Mouse (Mus musculus) layer of hippocampus, postnatal 14 days (tissue): ENCODE measurements around the gene Med1. TPM values are rescaled to one million over a fixed set of nuclear protein-coding genes. Genes with fewer than 3 reads are reported as not detected.
A peak's percentile ranks its signal among the peaks of the same experiment; 100 is the strongest.
"Not testable (repeated sequence)": the region's sequence is repeated elsewhere in the genome, so short reads cannot be mapped to it uniquely, and the experiment has no call there.

Experiments
- DNase-seq, 2 experiments: peaks; one replicate each; pipeline ENCODE4 v3.0.0; 2021 to 2022; ENCODE audit warnings: low spot score in 2 of 2, mixed read lengths in 1 of 2
- long read RNA-seq, 2 experiments: library from polyadenylated mRNA; stranded (forward); transcript quantifications; one replicate each; pipeline ENCODE4 v2.0.0; 2021
- total RNA-seq, 2 experiments: library from RNA; stranded (reverse); gene quantifications; 2 replicates each; pipeline ENCODE4 v1.2.3; 2021

Gene Med1
- total RNA-seq = 10 to 100 TPM; 44.8 to 51.3 TPM
- long read RNA-seq, experiment 1, partial matches to known transcripts = 0 of 5 reads
- long read RNA-seq, experiment 1, other reads (novel, unspliced or antisense) = 3 of 5 reads
- long read RNA-seq, experiment 2, partial matches to known transcripts = 2 of 15 reads
- long read RNA-seq, experiment 2, other reads (novel, unspliced or antisense) = 10 of 15 reads

DNA sequence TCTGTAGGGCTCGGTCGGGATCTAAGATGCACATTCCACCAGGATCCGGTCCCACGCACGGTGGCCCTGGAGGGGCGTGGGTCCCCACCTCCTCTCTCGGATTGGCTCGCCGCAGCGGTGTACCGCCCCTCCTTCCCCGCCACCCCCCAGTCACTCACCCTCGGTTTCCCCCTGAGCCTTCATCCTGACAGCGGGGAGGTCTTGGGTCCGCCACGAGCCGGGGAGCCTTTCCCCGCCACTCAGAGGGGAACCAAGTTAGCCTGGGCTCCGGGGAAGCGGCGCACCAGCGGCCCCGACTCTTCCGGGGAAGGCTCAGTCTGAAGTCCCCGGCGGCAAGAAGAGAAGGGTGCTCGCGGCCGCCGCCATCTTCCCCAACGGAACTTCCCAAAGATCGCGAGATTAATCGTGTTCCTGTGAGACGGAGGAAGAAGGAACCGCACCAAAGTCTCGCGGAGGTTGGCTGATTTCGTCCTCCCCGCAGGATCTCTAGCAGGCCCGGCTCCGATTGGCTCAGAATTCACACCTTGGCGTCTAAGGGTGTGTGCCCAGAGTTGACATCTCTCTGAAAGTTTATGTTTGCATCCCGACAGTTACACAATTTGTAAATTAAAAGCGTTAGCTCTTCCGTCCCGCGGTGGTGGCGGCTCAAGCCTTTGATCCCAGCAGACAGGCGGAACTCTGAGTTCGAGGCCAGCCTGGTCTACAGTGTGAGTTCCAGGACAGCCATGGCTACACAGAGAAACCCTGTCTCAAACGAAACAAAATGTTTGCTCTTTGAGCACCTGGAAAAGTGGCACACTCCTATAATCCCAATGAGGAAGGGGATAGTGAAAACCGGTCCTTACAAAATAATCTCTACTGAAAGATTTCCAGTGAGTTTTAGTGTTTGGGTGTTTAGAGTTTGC lies at the start of gene Med1:
Gene Med1, minus strand, starts transcription at position 393 of the 905 bp plus-strand sequence.
- DNase-seq = peak; percentile 93

DNA sequence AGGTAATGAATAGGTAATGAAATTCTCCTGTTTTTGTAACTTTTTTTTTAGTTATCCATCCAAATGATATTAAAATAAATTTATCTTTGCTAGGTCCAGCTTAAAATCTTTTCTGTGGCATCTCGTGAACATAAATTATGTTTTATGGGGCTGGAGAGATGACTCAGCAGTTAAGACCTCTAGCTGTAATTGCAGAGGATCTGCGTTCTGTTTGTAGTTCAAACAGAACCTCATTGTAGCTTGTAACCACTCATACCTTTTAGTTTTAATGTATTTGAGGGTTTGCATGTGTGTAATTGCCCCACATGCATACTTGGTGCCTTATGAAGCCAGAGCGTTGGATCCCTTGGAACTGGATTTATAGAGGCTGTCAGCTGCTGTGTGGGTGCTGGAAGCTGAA lies 45.9 kb upstream of the Med1 start:
- no peak for DNase-seq

DNA sequence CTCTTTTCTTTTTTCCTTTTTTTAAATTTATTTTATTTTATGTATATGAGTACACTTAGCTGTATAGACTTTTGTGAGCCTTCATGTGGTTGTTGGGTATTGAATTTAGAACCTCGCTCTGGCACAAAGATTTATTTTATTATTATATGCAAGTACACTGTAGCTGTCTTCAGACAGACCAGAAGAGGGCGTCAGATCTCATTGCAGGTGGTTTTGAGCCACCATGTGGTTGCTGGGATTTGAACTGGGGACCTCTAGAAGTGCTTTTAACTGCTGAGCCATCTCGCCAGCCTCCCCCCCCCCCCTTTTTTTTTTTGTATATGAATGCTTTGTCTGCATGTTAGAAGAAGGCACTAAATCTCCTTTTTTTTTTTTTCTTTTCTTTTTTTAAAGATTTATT lies 45.3 kb upstream of the Med1 start:
- DNase-seq = no peak

DNA sequence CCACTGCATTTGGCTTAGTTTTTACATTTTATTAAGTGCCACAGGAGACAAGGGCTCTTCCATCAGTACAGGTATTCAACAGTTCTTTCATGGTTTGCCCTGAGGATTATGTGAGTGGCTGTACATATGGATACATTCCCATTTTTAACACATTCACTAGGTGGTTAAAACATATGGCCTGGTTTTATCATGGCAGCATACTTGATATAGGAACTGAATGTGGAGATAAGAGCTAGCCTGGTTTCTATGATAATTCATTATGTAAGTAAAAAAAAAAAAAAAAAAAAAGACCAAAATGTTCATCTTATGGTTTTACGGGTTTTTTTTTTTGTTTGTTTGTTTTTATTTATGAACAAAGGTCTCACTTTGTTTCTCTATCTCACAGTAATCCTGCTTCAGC lies 33.3 kb upstream of the Med1 start:
- no peak for DNase-seq

DNA sequence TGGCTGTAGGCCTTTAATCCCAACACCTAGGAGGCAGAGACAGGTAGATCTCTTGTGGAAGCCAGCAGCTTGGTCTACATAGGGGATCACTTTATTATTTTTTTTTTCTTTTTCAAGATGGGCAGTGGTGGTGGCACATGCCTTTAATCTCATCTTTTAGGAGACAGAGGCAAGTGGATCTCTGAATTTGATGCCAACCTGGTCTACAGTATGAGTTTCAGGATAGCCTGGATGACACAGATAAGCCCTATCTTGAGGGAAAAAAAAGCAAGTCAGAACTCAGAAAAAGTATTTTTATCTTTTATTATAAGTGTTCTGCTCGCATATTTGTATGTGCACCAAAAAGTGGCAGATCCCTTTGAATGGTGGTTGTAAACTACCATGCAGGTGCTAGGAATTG lies 20.2 kb upstream of the Med1 start:
- no peak for DNase-seq

DNA sequence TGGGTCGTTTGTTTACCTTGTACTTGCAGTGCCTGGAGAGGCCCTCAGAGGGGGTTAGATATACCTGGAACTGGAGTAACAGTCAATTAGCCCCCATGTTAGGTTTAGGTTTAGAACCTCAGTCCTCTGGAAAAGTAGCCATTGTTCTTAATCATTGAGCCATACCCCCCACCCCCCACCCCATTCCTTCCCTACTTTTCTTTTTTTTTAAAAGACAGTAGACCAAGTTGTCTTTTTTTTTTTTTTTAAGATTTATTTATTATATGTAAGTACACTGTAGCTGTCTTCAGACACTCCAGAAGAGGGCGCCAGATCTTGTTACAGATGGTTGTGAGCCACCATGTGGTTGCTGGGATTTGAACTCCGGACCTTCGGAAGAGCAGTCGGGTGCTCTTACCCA lies 16.6 kb upstream of the Med1 start:
- DNase-seq = not testable (repeated sequence)

DNA sequence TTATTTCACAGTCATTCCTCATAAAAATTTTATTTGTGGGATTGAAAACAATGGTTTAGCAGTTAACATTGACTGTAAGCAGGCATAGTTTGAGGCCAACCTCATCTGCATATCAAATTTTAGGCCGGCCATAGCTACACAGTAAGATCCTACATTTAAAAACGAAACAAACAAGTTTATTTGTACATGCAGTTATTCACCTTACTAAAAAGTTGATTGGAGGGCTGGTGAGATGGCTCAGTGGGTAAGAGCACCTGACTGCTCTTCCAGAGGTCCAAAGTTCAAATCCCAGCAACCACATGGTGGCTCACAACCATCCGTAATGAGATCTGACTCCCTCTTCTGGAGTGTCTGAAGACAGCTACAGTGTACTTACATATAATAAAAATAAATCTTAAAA lies 13.2 kb upstream of the Med1 start:
- not testable (repeated sequence) for DNase-seq

DNA sequence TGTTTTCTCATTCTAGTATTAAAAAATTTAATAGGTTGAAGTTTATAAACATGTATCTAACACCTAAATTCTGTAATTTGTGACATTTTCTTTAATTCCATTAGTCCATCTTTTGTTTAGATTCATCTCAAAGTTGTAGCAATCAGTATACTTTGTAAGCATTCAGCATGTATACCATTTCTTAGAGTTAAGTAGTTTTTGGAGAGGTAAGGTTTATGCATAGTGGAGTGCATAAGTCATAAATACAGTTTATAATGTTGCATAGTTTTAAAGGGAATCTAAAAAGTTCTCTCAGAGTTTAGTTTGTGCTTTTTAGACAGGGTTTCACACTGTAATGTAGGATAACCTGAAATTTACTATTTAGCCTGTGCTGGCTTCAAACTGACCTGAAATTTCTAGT lies 12.4 kb upstream of the Med1 start:
- DNase-seq = no peak

DNA sequence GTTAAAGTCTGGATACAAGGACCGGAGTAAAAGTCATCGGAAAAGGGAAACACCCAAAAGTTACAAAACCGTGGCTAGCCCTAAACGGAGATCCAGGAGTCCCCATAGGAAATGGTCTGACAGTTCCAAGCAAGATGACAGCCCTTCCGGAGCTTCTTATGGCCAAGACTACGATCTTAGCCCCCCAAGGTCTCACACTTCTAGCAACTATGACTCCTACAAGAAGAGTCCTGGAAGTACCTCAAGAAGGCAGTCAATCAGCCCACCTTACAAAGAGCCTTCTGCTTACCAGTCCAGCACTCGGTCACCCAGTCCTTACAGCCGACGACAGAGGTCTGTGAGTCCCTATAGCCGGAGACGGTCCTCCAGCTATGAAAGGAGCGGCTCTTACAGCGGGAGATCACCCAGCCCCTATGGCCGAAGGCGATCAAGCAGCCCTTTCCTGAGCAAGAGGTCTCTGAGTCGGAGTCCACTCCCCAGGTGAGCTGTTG lies 10.9 kb upstream of the Med1 start:
- no peak for DNase-seq

DNA sequence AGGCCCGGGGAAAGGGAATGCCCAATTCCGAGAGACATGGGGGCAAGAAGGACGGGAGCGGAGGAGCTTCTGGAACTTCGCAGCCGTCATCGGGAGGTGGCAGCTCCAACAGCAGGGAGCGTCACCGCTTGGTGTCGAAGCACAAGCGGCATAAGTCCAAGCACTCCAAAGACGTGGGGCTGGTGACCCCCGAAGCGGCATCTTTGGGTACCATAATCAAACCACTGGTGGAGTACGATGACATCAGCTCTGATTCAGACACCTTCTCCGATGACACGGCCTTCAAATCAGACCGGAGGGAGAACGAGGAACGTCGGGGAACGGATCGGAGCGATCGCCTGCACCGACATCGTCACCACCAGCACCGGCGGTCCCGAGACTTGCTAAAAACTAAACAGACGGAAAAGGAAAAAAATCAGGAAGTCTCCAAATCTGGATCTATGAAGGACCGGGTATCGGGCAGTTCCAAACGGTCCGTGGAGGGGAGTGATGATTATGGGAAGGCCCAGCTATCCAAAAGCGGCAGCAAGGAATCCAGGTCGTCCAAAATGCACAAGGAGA lies 10.3 kb upstream of the Med1 start:
- DNase-seq = peak in 1 of 2 experiments; percentile 38

DNA sequence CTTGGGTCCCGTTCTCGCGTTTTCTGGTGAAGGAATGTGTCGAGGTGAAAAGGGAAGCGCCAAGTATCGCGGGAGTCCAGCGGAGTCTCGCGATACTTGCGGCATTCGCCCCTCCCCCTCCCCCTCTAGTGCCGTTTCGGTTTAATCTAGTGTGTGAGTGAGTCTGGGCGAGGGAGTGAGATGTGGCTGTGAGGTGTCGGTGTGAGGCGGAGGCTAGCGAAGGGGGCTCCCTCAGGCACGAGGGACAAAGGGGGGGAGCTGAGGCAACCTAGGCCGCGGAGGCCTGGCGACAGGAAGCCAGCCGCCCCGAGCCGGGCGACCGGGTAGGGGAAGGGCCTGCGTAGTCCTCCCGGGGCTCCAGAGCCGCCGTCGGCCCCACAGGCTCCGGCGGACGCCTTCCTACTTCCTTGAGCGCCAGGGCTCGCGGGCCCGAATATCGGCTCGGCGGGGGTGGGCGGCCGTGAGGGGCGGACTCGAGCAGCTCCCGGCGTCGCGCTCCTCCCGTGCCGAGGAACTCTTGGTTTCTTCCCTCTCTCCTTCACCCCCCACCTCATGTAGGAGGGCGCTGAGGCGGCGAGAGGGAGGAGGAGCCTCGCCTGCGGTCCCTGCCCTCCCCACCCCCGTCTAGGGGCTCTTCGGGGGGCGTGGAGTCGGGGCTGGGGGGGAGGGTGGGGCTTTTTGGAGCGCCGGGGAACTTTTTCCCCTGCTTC lies 9.7 kb upstream of the Med1 start, which contains the start of gene Cdk12:
Gene Cdk12, plus strand, starts transcription at position 419 of the 710 bp plus-strand sequence.
- DNase-seq = peak; percentile 95 to 97

DNA sequence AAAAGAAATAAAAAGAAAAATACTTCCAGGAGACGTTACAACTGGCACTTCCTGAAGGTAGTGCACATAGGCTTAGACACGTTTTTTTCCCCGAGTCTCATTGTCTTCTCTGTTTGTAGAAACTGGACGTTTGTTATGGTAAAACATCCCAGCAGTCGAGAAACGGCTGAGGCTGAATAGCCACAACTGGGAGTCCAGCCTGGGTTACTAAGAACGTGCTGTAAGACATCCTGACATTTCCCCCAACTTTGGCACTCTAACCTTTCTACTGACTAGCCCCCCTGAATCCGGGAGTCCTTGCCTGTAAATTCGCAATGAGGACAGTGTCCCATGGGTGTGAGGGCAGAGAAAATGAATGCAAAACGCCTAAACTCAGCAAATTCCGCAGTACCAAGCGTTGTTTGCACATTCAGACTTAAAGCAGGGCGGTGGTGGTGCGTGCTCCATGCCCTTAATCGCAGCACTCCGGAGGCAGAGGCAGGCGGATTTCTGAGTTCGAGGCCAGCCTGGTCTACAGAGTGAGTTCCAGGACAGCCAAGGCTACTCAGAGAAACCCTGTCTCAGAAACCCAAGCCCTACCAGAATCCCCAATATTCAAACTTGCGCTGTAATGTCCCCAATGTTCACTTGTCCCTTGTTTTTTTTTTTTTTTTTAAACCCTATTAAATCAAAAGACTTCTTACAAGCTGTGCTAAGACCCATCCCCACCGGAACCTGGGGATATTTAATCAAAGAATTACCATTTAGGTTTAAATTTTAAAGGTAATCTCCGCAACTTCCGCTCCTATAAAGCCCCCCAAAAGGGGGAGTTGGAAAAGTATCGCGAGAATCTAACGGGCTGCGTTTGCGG lies 8.9 kb upstream of the Med1 start:
- DNase-seq = peak; percentile 12 to 23

DNA sequence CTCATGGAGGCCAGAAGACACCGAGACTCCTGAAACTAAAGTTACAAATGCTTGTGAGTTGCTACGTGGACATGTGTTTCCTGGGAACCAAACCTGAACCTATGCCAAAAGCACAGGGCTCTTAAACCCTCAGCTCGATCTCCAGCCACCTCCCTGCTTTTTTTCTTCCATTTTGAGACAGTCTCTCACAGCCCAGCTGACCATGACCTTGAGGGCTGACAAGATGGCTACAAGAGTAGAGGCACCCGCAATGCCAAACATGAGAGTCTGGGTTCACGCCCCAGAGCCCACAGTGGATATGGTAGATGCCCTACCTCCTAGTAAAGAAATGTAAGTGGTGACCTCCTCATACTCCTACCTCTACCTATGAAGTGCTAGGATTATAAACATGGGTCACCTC lies 2.3 kb downstream of the Med1 start:
- DNase-seq = no peak

DNA sequence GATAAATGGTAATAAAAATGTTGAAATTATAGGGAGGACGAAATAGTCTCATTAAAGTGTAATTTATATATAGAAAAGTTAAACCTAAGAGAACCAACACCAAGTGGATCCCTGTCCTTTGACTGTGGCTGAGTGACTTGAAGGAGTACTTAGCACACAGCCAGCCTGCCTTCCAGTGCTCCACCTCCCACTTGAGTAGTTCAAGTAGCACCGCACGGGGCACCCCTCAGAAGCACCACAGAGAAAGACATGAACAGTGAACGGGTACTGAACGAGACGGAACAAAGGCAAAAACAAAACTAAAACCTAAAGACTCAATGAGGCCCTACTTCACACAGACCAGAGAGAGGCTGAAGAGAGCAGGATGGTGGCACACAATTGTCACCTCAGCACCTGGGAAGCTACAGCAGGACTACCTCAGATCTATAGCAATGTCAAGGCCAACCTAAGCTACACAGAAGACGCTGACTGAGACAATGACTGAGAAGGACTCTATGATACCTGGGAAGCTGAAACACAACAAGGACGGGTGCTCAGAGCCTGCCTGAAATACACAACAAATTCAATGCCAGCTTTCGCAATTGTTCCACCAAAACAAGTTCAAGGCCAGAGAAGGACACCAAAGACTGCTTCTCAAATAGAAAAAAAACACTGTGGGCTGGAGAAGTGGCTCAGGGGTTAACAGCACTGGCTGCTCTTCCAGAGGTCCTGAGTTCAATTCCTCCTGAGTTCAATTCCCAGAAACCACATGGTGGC lies 5.3 kb downstream of the Med1 start:
- DNase-seq = no peak

DNA sequence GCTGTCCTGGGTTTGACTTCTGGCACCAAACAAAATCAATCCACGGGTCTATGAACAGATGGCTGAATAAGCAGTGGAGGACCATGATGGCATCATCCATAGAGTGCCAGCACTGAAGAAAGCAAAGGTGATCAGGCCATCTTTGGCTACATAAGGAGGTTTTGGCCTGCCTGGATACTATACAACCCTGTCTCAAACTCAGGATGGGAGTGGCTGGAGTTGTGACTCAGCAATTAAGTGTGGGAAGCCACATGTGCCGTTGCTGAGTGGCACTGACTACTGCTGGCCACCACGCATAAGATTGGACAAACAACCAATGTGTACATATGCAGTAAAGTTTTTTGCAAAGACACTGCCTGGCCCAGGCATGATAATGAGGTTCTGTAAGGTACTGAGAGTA lies 10.9 kb downstream of the Med1 start:
- not testable (repeated sequence) for DNase-seq

DNA sequence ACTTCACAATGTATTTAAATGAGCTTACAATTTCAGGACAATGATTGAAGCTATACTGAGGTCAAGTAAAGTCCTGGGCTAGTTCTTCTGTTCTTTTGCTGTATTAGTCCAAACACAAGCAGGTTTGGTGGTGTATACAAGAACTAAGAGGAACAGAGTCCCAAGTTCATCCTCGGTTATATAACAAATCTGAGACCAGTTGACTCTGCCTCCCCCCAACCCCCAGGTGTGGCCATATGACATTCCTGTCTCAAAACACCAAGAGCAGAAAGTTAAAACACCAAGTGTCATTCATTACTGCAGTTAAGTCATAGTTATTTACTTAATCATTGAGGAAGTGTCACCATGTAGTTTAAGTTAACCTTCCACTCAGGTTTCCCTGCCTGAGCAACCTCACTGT lies 24.7 kb downstream of the Med1 start:
- no peak for DNase-seq

DNA sequence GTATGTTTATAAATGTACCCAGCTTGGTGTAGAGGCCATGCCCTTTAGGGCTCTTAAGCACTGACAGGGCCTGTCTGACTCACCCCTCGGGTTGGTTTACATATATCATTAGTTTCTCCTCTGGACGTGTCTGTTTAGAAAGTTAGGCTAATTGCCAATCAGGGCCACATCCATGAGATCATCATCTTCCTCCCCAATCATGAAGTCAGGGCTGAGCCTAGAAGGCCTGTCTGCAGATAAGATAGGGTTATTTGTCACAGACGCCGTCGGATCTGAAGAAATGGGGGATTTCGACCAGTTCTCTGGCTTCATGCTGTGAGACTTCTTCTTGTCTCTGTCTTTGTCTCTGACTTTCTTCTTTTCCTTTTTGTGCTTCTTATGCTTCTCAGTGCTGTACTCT lies 38.0 kb downstream of the Med1 start:
- no peak for DNase-seq

DNA sequence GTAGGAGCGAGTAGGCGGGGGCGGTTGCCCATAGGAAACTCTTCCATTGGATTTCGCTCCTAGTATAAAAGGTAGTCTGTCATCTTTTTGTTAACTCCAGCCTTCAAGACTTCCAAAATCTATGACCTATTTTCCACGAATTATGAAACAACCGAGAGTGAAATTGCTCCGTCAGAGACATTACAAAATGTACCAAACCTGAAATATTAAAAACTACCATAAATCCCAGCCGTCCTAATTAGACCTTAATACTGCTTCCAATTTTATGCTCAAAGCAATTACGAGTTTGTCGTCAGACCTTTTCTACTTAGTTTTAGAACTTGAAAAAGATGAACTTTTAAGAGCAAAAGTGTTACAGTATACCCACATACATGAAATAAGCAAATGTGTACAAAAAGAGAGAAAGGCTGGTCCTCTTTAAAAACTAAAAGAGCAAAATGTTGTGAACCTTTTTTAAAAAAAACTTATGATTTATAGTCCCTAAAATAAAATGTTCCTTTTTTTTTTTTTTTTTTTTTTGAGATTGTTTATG lies 42.4 kb downstream of the Med1 start:
- DNase-seq = no peak

DNA sequence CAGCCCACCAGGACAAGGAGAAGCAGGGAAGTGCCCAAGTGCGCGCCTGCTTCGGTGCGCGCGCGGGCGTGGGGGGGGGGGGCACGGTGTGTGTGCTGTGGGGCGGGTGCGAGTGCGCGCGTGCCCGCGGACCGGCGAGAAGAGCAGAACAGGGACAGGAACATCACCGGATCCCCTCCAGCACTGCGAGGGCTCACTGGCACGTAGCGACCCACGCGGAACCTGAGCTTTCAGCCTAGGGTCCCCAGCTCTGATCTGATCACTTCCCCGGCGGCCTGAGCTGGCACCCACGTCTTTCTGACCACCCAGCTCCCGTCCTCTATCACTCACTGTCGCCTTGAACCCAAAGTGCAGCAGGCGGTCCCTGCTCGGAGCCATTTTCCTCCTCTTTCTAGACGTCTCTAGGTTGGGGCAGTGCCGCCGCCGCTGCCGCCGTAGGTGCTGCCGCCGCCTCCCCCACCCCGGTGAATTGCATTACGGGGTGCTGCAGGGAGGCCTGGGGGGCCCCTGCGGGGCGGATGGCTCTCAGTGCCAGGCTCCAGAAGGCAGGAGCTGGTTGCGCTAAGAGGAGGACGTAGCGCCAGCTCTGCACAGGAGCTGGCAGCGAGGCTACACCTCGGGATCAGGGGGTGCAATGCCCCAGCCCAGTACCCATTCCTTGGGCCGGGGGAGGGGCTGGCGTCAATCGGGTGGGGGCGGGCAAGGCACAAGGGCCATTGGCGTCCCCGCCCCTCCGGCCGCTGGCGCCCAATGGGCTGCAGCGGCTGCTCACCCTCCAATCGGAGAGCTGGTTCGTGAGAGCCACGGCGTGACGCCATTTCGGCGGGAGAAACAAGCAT lies 43.1 kb downstream of the Med1 start, which contains the start of gene Fbxl20:
Gene Fbxl20, minus strand, starts transcription at position 618 of the 839 bp plus-strand sequence.
- peak; percentile 83 to 93 for DNase-seq
